Mouse (Mus musculus) urinary bladder, postnatal 4 days (tissue): ENCODE data around the gene Stim2.

ENCODE experiments used
- DNase-seq, 2 experiments: peaks; one replicate each; pipeline ENCODE4 v3.0.0; 2021 to 2022; ENCODE audit warnings: low spot score in 2 of 2

Stim2 gene

GRCm38 (mm10) chr5:53994576-53994975 is 3.7 kb upstream of the Stim2 start:
- no peak for DNase-seq

DNA sequence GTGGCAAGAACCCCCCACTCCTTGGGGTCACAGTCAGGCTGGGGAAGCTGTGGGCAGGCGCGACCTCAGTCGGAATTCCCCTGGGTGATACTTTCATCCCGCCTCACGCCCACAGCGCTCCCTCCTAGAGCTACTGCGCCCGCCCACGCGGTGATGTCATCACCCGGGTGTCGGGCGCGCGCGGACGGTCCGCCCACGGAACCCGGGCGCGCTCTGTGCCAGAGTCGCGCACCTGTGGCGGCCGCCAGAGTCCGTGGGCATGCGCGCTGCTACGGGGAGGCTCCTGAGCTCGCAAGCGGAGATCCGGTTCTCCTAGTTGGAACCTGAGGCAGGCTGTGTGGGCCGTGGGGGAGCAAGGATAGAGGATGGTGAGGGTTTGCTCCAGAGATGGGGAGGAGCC is 3.0 kb upstream of the Stim2 start:
- DNase-seq: peak; percentile 65 to 76

GRCm38 (mm10) chr5:53996822-53997221 is 1.5 kb upstream of the Stim2 start:
- no peak for DNase-seq

- DNase-seq: peak; percentile 58 to 65
These were observed 603 bp downstream of the Stim2 start for GRCm38 (mm10) chr5:53998743-53999460.

- no peak for DNase-seq
These were observed 1.1 kb downstream of the Stim2 start for GRCm38 (mm10) chr5:53999461-53999770.

DNA sequence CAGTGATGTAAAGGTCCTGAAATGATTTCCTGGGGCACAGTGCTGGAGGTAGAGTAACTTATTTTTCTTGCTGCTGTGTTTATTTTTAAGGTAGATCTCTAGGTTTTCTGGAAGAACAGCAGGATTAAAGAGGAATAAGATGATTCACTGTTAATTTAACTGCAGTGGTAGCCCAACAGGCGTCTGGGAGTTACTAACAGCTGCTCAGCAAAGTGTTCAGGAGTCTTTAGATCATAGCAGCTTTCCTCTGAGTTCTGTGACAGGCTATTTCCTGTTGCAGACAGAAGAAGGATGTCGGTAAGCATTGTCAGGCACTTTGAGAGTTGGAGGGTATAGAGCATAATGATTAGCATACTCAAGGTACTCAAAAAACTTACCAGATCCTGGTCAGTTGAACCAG is 1.5 kb downstream of the Stim2 start:
- no peak for DNase-seq

GRCm38 (mm10) chr5:54001021-54001420 is 2.7 kb downstream of the Stim2 start:
- no peak for DNase-seq

DNA sequence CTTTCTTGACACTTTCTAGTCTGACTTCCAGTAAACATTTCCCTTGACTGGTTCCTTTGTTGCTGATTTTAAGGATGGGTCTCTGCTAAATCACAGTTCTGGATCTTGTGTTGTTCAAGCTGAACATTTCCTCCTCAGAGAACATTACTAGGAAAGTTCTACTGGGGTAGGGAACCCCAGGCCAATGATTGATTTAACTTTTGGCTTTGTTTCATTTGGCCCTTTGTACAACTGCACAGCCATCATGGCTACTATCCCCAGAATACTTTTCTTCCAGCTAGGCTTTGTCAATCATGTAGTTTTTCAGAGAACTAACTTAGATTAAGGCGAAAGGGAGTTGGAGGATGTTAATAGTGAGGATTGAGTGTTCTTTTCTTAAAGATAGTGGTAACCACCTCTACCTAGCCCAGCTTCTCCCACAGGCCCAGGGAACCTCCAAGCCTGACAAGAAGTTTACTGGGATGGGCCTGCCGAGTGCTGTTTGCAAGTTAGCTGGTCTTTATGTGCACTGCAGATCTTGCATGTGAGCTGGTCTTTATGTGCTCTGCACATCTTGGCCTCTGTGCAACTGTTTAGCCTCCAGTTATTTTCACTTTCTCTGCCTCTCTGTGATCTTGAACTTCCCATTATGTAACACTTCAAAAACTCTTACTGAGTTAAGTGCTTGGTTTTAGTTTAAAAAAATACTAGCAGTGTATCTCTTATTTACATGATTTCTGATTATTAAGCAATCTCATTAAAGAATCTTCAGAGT is 7.0 kb downstream of the Stim2 start:
- no peak for DNase-seq

DNA sequence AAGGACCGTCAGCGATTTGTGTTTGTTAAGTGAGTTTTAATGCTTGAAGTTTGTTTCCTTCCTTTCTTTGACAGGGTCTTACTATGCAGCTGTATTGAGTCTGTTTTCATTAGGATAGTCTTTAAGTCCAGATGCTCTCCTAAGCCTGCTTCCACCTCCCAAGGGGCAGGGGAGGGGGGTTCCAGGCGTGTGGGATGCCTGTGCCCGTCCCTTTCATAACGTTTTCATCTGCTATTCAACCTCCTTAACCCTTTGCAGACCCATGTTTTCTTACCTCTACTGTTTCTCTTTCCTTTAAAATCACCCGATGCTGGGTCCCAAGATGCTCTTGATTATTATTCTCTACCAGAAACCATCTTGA is 7.5 kb downstream of the Stim2 start:
- DNase-seq: no peak

DNA sequence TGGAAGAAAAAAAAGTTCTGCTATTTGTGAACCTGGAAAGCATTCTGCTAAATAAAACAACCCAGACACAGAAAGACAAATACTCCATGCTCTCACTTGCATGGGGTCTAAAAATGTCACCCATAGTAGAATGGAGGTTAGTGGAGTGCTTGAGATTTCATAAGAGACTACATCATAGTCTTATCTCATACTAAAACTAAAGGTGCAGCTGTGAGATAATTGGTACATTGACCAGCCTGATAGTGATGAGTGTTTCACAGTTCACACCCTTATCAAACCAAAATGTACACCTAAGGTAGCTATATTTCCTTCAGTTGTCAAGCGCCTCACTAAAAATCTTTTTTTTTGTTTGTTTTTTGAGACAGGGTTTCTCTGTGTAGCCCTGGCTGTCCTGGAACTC is 8.5 kb downstream of the Stim2 start:
- DNase-seq: no peak

DNA sequence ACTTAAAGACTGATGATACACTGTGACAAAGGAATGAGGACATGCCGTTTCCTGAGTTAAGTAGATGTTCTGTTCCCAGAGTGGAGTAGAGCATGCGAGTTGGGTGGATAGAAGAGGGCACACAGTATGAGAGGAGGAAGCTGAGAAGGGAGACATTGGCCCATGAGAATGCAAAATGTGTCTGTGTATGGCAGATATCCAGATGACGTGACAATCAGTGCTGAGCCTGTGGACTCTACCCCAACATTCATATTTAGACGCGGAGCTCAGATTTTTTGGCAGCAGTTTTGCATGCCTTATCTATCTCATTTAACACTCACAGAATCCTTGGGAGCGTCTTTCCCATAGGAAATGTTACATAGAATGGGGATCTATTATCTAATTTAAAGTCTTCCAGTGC is 9.3 kb downstream of the Stim2 start:
- DNase-seq: no peak

- no peak for DNase-seq
These were observed 15.0 kb downstream of the Stim2 start for GRCm38 (mm10) chr5:54013271-54013670.

GRCm38 (mm10) chr5:54017143-54017542 is 18.8 kb downstream of the Stim2 start:
- DNase-seq: no peak

- no peak for DNase-seq
These were observed 20.6 kb downstream of the Stim2 start for GRCm38 (mm10) chr5:54018856-54019255.

DNA sequence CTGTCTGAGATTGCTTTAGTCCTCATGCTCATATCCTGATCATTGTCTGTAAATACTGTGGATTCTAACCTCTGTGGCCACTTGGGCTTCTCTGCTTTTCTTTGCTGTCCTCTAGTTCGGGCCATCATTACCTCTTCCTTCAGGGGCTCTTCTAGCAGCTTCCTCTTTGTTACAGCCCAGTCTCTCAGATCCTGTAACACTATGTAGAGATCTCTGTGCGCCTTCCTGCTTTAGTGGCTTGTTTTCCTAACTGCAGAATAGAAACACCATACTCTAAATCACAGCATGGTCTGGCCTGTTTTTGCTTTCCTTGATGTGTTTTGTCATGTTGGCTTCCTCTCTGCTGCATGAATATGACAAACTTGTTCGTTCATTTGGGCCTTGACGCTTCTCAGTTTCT is 21.2 kb downstream of the Stim2 start:
- no peak for DNase-seq

GRCm38 (mm10) chr5:54024610-54025009 is 26.3 kb downstream of the Stim2 start:
- no peak for DNase-seq

GRCm38 (mm10) chr5:54025630-54026029 is 27.3 kb downstream of the Stim2 start:
- no peak for DNase-seq

- DNase-seq: no peak
These were observed 34.9 kb downstream of the Stim2 start for GRCm38 (mm10) chr5:54033217-54033616.

DNA sequence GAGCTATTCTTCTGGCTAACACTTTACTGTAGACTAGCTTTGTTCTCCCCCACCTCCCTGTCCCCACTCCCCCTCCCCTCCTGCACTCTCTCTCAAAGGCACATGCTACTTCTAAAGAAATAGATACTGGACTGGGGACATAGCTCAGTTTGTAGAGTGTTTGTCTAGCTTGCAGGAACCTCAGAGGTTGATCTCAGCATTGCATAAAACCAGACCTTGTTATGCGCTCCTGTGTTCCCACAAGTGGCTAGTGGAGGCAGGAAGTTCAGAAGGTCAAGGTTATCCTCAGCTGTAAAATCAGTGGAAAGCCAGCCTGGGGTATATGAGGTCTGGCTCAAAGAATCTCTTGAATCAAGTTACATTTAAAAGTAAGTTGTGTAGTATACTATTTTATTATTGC is 36.4 kb downstream of the Stim2 start:
- no peak for DNase-seq

- DNase-seq: no peak
These were observed 40.3 kb downstream of the Stim2 start for GRCm38 (mm10) chr5:54038615-54039014.

GRCm38 (mm10) chr5:54040527-54040926 is 42.2 kb downstream of the Stim2 start:
- DNase-seq: no peak

DNA sequence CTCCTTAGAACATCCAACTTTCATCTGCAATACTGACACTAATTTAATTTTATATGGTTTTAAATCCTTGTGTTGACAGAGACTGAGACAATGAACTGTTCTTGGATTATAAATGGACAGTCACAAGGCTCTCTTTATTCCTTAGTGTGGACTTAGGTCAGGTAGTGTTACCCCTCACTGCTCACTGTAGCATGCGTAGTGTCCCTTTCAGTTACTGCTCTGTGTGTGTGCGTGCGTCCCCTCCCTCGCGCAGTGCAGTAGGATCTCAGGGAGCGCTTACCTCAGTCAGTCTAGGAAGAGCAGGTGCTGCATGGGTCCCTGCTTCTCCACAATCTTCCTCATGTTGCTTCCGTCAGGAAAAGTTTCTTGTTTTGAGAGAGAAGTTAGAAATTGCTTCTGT is 43.7 kb downstream of the Stim2 start:
- no peak for DNase-seq

- DNase-seq: no peak
These were observed 47.2 kb downstream of the Stim2 start for GRCm38 (mm10) chr5:54045523-54045922.

DNA sequence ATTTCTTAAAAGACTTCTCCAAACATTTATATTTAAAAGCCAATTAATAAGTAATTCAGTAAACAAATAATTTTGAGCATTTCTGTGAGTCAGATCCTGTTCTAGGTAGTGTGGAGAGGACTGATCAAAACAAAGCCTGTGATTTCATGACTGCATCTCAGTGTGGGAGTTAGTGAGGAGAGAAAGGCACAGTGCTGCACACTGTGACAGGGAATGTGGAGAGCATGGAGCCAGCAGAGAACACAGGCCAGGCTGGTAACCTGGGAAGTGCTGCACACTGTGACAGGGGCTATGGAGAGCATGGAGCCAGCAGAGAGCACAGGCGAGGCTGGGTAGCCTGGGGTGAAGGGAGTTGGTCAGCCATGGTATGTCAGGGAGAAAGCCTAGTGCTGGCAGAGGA is 48.1 kb downstream of the Stim2 start:
- no peak for DNase-seq
